In genomic region chr3:75633221-75633620, GRCm38 (mm10) we compare ENCODE assay signal across 20 mouse cellular contexts.
A peak's percentile ranks its signal among the peaks of the same experiment; 100 is the strongest.
DNase-seq lines count a peak whose midpoint lies in the region; ATAC-seq lines count a peak whose summit lies in the region.
"Had no signal": no experiment of that assay in that cellular context is flagged by ENCODE, and none has a peak within 500 bp of the region (broad histone marks: within the 10 kb centered on the region; RNA-seq: fewer than 3 reads in every experiment).

No protein-coding gene starts in this region.

- DNase-seq in hindbrain, embryonic 11.5 days (ENCODE audit: low spot score), result no peak
- DNase-seq in embryo, embryonic 10.5 days (ENCODE audit: low spot score), result peak; percentile 17
- DNase-seq in left cerebral cortex, postnatal 14 days (ENCODE audit: low spot score in 2 of 2), result no peak
- DNase-seq in retina, postnatal 1 day, result no peak
- no peak for DNase-seq in spleen, postnatal 4 days (ENCODE audit: low spot score in 2 of 2)
- DNase-seq: adrenal gland, adult 8-10 months; cerebellum, adult 18-20 months; cerebellum, postnatal 36 days; kidney, adult 8-10 months; kidney, postnatal 25 days; right cerebral cortex, postnatal 25 days; thymus, postnatal 14 days had no signal

- H3K27ac ChIP-seq in hindbrain, embryonic 11.5 days (ENCODE audit: low read depth, low read length), result no peak overlapping the region
- H3K27ac ChIP-seq in hindbrain, embryonic 16.5 days (ENCODE audit: low read depth, low read length), result no peak overlapping the region
- 0 out of 2 replicates have a peak overlapping the region, but pooled peaks have one; percentile 55 for H3K27ac ChIP-seq in hindbrain, embryonic 13.5 days
- H3K27ac ChIP-seq in midbrain, embryonic 15.5 days, result 0 out of 2 replicates have a peak overlapping the region, but pooled peaks have one; percentile 46
- H3K27ac ChIP-seq: liver, embryonic 12.5 days; lung, embryonic 15.5 days; macrophage had no signal

- no peaks in the 10 kb centered on the region for H3K36me3 ChIP-seq in hindbrain, embryonic 11.5 days (ENCODE audit: control insufficient read depth, insufficient read depth, low read length)
- H3K36me3 ChIP-seq in hindbrain, embryonic 16.5 days (ENCODE audit: control insufficient read depth, insufficient read depth, low read length), result no peaks in the 10 kb centered on the region
- H3K36me3 ChIP-seq in hindbrain, embryonic 13.5 days, result no peaks in the 10 kb centered on the region
- H3K36me3 ChIP-seq in midbrain, embryonic 15.5 days (replicated peaks), result no peaks in the 10 kb centered on the region
- H3K36me3 ChIP-seq: liver, embryonic 12.5 days; lung, embryonic 15.5 days had no signal

- peak; percentile 26; the same call in 1 of the 2 replicates for ATAC-seq in hindbrain, embryonic 11.5 days (ENCODE audit: low FRiP score)
- no peak for ATAC-seq in hindbrain, embryonic 16.5 days
- ATAC-seq in hindbrain, embryonic 13.5 days (ENCODE audit: low FRiP score), result peak; percentile 41; the same call in 1 of the 2 replicates
- ATAC-seq in midbrain, embryonic 15.5 days (replicated peaks), result peak; percentile 58
- ATAC-seq: forebrain, embryonic 16.5 days; liver, embryonic 12.5 days had no signal

- H3K4me1 ChIP-seq in hindbrain, embryonic 11.5 days (replicated peaks; ENCODE audit: control insufficient read depth, insufficient read depth, low read length), result no peaks in the 10 kb centered on the region
- H3K4me1 ChIP-seq in hindbrain, embryonic 16.5 days (ENCODE audit: control insufficient read depth, insufficient read depth, low read depth, low read length), result no peaks in the 10 kb centered on the region; the same call in 1 of the 2 replicates
- H3K4me1 ChIP-seq in hindbrain, embryonic 13.5 days (replicated peaks), result peaks cover 10% of the 10 kb centered on the region
- no peaks in the 10 kb centered on the region; the same call in 1 of the 2 replicates for H3K4me1 ChIP-seq in midbrain, embryonic 15.5 days
- H3K4me1 ChIP-seq: liver, embryonic 12.5 days; lung, embryonic 15.5 days had no signal

- no peaks in the 10 kb centered on the region for H3K27me3 ChIP-seq in hindbrain, embryonic 11.5 days (ENCODE audit: control insufficient read depth, insufficient read depth, low read length)
- H3K27me3 ChIP-seq in hindbrain, embryonic 16.5 days (replicated peaks; ENCODE audit: control insufficient read depth, insufficient read depth, low read length), result no peaks in the 10 kb centered on the region
- no peaks in the 10 kb centered on the region for H3K27me3 ChIP-seq in hindbrain, embryonic 13.5 days
- H3K27me3 ChIP-seq in midbrain, embryonic 15.5 days (replicated peaks), result no peaks in the 10 kb centered on the region
- H3K27me3 ChIP-seq: liver, embryonic 12.5 days; lung, embryonic 15.5 days had no signal

- 95% methylated on average over 1 of the region's 1 CpGs for WGBS in hindbrain, embryonic 11.5 days
- 88% methylated on average over 1 of the region's 1 CpGs for WGBS in hindbrain, embryonic 16.5 days
- 96% methylated on average over 1 of the region's 1 CpGs for WGBS in hindbrain, embryonic 13.5 days
- 85% methylated on average over 1 of the region's 1 CpGs for WGBS in midbrain, embryonic 15.5 days

- intact Hi-C loops in left cerebral cortex, postnatal 14 days (cut with DNase I), result no loop called here

- H3K4me3 ChIP-seq in hindbrain, embryonic 11.5 days (ENCODE audit: low read depth, low read length), result no peak overlapping the region
- no peak overlapping the region for H3K4me3 ChIP-seq in hindbrain, embryonic 16.5 days (ENCODE audit: low read length)
- H3K4me3 ChIP-seq in hindbrain, embryonic 13.5 days, result no peak overlapping the region
- no peak overlapping the region for H3K4me3 ChIP-seq in midbrain, embryonic 15.5 days
- H3K4me3 ChIP-seq: erythroblast, embryonic 14.5 days; liver, embryonic 12.5 days; lung, embryonic 15.5 days had no signal

- no peak overlapping the region for H3K4me2 ChIP-seq in hindbrain, embryonic 11.5 days (replicated peaks; ENCODE audit: low read depth, low read length)
- H3K4me2 ChIP-seq in hindbrain, embryonic 16.5 days (ENCODE audit: low read length), result no peak overlapping the region
- H3K4me2 ChIP-seq in hindbrain, embryonic 13.5 days, result no peak overlapping the region
- no peak overlapping the region for H3K4me2 ChIP-seq in midbrain, embryonic 15.5 days
- H3K4me2 ChIP-seq: liver, embryonic 12.5 days; lung, embryonic 15.5 days had no signal

- H3K9ac ChIP-seq in hindbrain, embryonic 11.5 days (ENCODE audit: low read depth, low read length), result no peak overlapping the region
- no peak overlapping the region for H3K9ac ChIP-seq in hindbrain, embryonic 16.5 days (ENCODE audit: low read depth, low read length)
- H3K9ac ChIP-seq in hindbrain, embryonic 13.5 days, result no peak overlapping the region
- no peak overlapping the region for H3K9ac ChIP-seq in midbrain, embryonic 15.5 days
- H3K9ac ChIP-seq: liver, embryonic 12.5 days; lung, embryonic 15.5 days had no signal

- no peaks in the 10 kb centered on the region for H3K9me3 ChIP-seq in hindbrain, embryonic 11.5 days (ENCODE audit: control insufficient read depth, low read length)
- H3K9me3 ChIP-seq in hindbrain, embryonic 16.5 days (ENCODE audit: control insufficient read depth, low read length), result no peaks in the 10 kb centered on the region
- H3K9me3 ChIP-seq in hindbrain, embryonic 13.5 days, result no peaks in the 10 kb centered on the region
- H3K9me3 ChIP-seq in midbrain, embryonic 15.5 days, result no peaks in the 10 kb centered on the region
- H3K9me3 ChIP-seq: liver, embryonic 12.5 days; lung, embryonic 15.5 days had no signal

Comparison
In these comparisons a context has a peak if more than half of its experiments do, and no peak if none do; other contexts are left out.
1. H3K27ac ChIP-seq: peak in hindbrain, embryonic 13.5 days (single experiment) and midbrain, embryonic 15.5 days (single experiment); none in hindbrain, embryonic 11.5 days (single experiment) and hindbrain, embryonic 16.5 days (single experiment).